Comparison of ENCODE assay signal across 8 mouse cellular contexts in genomic region chr10:80431570-80432386, GRCm38 (mm10). TPM values are rescaled to one million over a fixed set of nuclear protein-coding genes. Genes with fewer than 3 reads are reported as not detected.
DNase-seq lines count a peak whose midpoint lies in the region; ATAC-seq and TF ChIP-seq lines count a peak whose summit lies in the region.

No protein-coding gene starts in this region.

- WGBS in lung, embryonic 15.5 days: 11% methylated on average over 16 of the region's 16 CpGs
- 15% methylated on average over 14 of the region's 16 CpGs for WGBS in embryonic facial prominence, embryonic 14.5 days
- 14% methylated on average over 16 of the region's 16 CpGs for WGBS in hindbrain, postnatal 0 days

- H3K27ac ChIP-seq in lung, embryonic 15.5 days: peak overlapping the region; percentile 84; the same call in 1 of the 2 replicates
- peak overlapping the region; percentile 94 for H3K27ac ChIP-seq in embryonic facial prominence, embryonic 14.5 days (replicated peaks; ENCODE audit: low read depth, low read length)
- H3K27ac ChIP-seq in hindbrain, postnatal 0 days: no peak overlapping the region

- peaks cover 30% of the 10 kb centered on the region for H3K4me1 ChIP-seq in lung, embryonic 15.5 days
- H3K4me1 ChIP-seq in embryonic facial prominence, embryonic 14.5 days (ENCODE audit: control insufficient read depth, insufficient read depth, low read length): peaks cover 22% of the 10 kb centered on the region
- peaks cover 11% of the 10 kb centered on the region; the same call in 1 of the 2 replicates for H3K4me1 ChIP-seq in hindbrain, postnatal 0 days (ENCODE audit: insufficient read depth, low read length)

- no peaks in the 10 kb centered on the region for H3K27me3 ChIP-seq in lung, embryonic 15.5 days
- no peaks in the 10 kb centered on the region for H3K27me3 ChIP-seq in embryonic facial prominence, embryonic 14.5 days (replicated peaks; ENCODE audit: control insufficient read depth, insufficient read depth, low read length)
- H3K27me3 ChIP-seq in hindbrain, postnatal 0 days (ENCODE audit: insufficient read depth, low read length): no peaks in the 10 kb centered on the region

- TF ChIP-seq CTCF in hindbrain, postnatal 0 days (IDR thresholded peaks at IDR 0.05; ENCODE audit: low read depth): no peak

- H3K4me2 ChIP-seq in lung, embryonic 15.5 days: peak overlapping the region; percentile 80
- peak overlapping the region; percentile 95 for H3K4me2 ChIP-seq in embryonic facial prominence, embryonic 14.5 days (ENCODE audit: low read depth, low read length)
- H3K4me2 ChIP-seq in hindbrain, postnatal 0 days (ENCODE audit: low read depth, low read length): peak overlapping the region; percentile 72

- no peak for DNase-seq in lung, postnatal 25 days (ENCODE audit: low spot score)
- no peak for DNase-seq in embryonic facial prominence, embryonic 14.5 days (ENCODE audit: low spot score)
- DNase-seq in hindbrain, postnatal 0 days (ENCODE audit: low spot score): no peak
- peak; percentile 34 to 38 for DNase-seq in natural killer cell, adult 2 months (ENCODE audit: low spot score in 2 of 2)
- DNase-seq in urinary bladder, postnatal 36 days (ENCODE audit: low spot score in 2 of 2): no peak
- DNase-seq in testis, postnatal 14 days (ENCODE audit: low spot score): no peak
- no peak for DNase-seq in left cerebral cortex, postnatal 36 days (ENCODE audit: low spot score in 2 of 2)

- H3K9ac ChIP-seq in lung, embryonic 15.5 days: peak overlapping the region; percentile 88
- peak overlapping the region; percentile 99 for H3K9ac ChIP-seq in embryonic facial prominence, embryonic 14.5 days (ENCODE audit: low read depth, low read length)
- H3K9ac ChIP-seq in hindbrain, postnatal 0 days (replicated peaks; ENCODE audit: low read length): peak overlapping the region; percentile 98

- intact Hi-C loops in left cerebral cortex, postnatal 36 days (cut with DNase I): loop anchor here (2.0 kb wide), 1 partner anchor 55 kb away; no protein-coding TSS in a partner anchor

- no peak for ATAC-seq in lung, embryonic 15.5 days (ENCODE audit: borderline replicate concordance, extremely low read depth, low FRiP score, low TSS enrichment)
- ATAC-seq in embryonic facial prominence, embryonic 14.5 days (ENCODE audit: low read depth): no peak
- ATAC-seq in hindbrain, postnatal 0 days: no peak

- H3K36me3 ChIP-seq in lung, embryonic 15.5 days: peaks cover 39% of the 10 kb centered on the region
- peaks cover 44% of the 10 kb centered on the region for H3K36me3 ChIP-seq in embryonic facial prominence, embryonic 14.5 days (ENCODE audit: control insufficient read depth, insufficient read depth, low read length)
- peaks cover 21% of the 10 kb centered on the region for H3K36me3 ChIP-seq in hindbrain, postnatal 0 days (ENCODE audit: insufficient read depth, low read length)

- no peaks in the 10 kb centered on the region for H3K9me3 ChIP-seq in lung, embryonic 15.5 days
- no peaks in the 10 kb centered on the region for H3K9me3 ChIP-seq in embryonic facial prominence, embryonic 14.5 days (ENCODE audit: control insufficient read depth, low read length)
- H3K9me3 ChIP-seq in hindbrain, postnatal 0 days (ENCODE audit: low read length): no peaks in the 10 kb centered on the region

- peak overlapping the region; percentile 95 for H3K4me3 ChIP-seq in lung, embryonic 15.5 days
- peak overlapping the region; percentile 98 for H3K4me3 ChIP-seq in embryonic facial prominence, embryonic 14.5 days (ENCODE audit: low read depth, low read length)
- H3K4me3 ChIP-seq in hindbrain, postnatal 0 days (ENCODE audit: low read length): peak overlapping the region; percentile 96

RNA-seq across cellular contexts. Expression of gene Tcf3, which starts 1.7 kb away (rescaled TPM):
- polyA plus RNA-seq in lung, embryonic 15.5 days (2015; fragmentation: Nextera tagmentation; extraction: Ambion mirVana): 122 and 126 TPM in 2 replicates
- polyA plus RNA-seq in embryonic facial prominence, embryonic 14.5 days (2014; fragmentation: Nextera tagmentation; extraction: Ambion mirVana): 93.7 and 112 TPM in 2 replicates
- total RNA-seq in hindbrain, postnatal 0 days (2014; rRNA removed): 132 TPM in 2 replicates
- polyA plus RNA-seq in hindbrain, postnatal 0 days (2015; fragmentation: Nextera tagmentation; extraction: Ambion mirVana): 36.2 and 36.4 TPM in 2 replicates
- total RNA-seq in left cerebral cortex, postnatal 36 days (2021): 10 to 100 TPM; 26.0 to 28.3 TPM

RNA-seq across cellular contexts. Expression of gene Uqcr11, which starts 25.1 kb away (rescaled TPM):
- 628 and 681 TPM in 2 replicates for polyA plus RNA-seq in lung, embryonic 15.5 days (2015; fragmentation: Nextera tagmentation; extraction: Ambion mirVana)
- polyA plus RNA-seq in embryonic facial prominence, embryonic 14.5 days (2014; fragmentation: Nextera tagmentation; extraction: Ambion mirVana): 751 and 879 TPM in 2 replicates
- 369 and 391 TPM in 2 replicates for total RNA-seq in hindbrain, postnatal 0 days (2014; rRNA removed)
- 897 and 981 TPM in 2 replicates for polyA plus RNA-seq in hindbrain, postnatal 0 days (2015; fragmentation: Nextera tagmentation; extraction: Ambion mirVana)
- total RNA-seq in left cerebral cortex, postnatal 36 days (2021): 100 to 1,000 TPM; 411 to 444 TPM

RNA-seq across cellular contexts. Expression of gene Mbd3, which starts 32.4 kb away (rescaled TPM):
- 276 and 277 TPM in 2 replicates for polyA plus RNA-seq in lung, embryonic 15.5 days (2015; fragmentation: Nextera tagmentation; extraction: Ambion mirVana)
- 164 and 186 TPM in 2 replicates for polyA plus RNA-seq in embryonic facial prominence, embryonic 14.5 days (2014; fragmentation: Nextera tagmentation; extraction: Ambion mirVana)
- total RNA-seq in hindbrain, postnatal 0 days (2014; rRNA removed): 48.2 and 50.4 TPM in 2 replicates
- polyA plus RNA-seq in hindbrain, postnatal 0 days (2015; fragmentation: Nextera tagmentation; extraction: Ambion mirVana): 166 and 175 TPM in 2 replicates
- 100 to 1,000 TPM; 147 to 150 TPM for total RNA-seq in left cerebral cortex, postnatal 36 days (2021)

RNA-seq across cellular contexts. Expression of gene Mex3d, which starts 44.3 kb away (rescaled TPM):
- polyA plus RNA-seq in lung, embryonic 15.5 days (2015; fragmentation: Nextera tagmentation; extraction: Ambion mirVana): 7.9 and 9.6 TPM in 2 replicates
- polyA plus RNA-seq in embryonic facial prominence, embryonic 14.5 days (2014; fragmentation: Nextera tagmentation; extraction: Ambion mirVana): 6.2 and 6.4 TPM in 2 replicates
- 129 and 145 TPM in 2 replicates for total RNA-seq in hindbrain, postnatal 0 days (2014; rRNA removed)
- polyA plus RNA-seq in hindbrain, postnatal 0 days (2015; fragmentation: Nextera tagmentation; extraction: Ambion mirVana): 11.6 and 14.2 TPM in 2 replicates
- total RNA-seq in left cerebral cortex, postnatal 36 days (2021): 10 to 100 TPM; 18.1 to 23.4 TPM

Comparison
In these comparisons a context has a peak if more than half of its experiments do, and no peak if none do; other contexts are left out.
1. DNase-seq: peak in natural killer cell, adult 2 months (2 of 2); none in lung, postnatal 25 days (single experiment), embryonic facial prominence, embryonic 14.5 days (single experiment), hindbrain, postnatal 0 days (single experiment), urinary bladder, postnatal 36 days (0 of 2), testis, postnatal 14 days (single experiment) and left cerebral cortex, postnatal 36 days (0 of 2).
2. Peak in every context shown above with its lines, with median percentiles within 50 percentile points of each other: H3K4me2 ChIP-seq, H3K4me3 ChIP-seq and H3K9ac ChIP-seq.